Mouse (Mus musculus) brown adipose tissue, adult 24 weeks (tissue): ENCODE data around the gene Ntn5. TPM values are rescaled to one million over a fixed set of nuclear protein-coding genes. Genes with fewer than 3 reads are reported as not detected.

Source experiments
- H3K27ac ChIP-seq: fragments of 200-500 bp; replicated peaks from 2 replicates; pipeline ENCODE4 v1.5.1; 2012; ENCODE audit warnings: low read depth, mild to moderate bottlenecking, low read length
- H3K4me1 ChIP-seq: fragments of 200-500 bp; 2 replicates; pipeline ENCODE4 v1.6.1; 2012; ENCODE audit warnings: low read length, mixed read lengths; ENCODE audit not compliant: control insufficient read depth, insufficient read depth, insufficient read length
- H3K4me3 ChIP-seq: fragments of 200-500 bp; 2 replicates; pipeline ENCODE4 v1.5.1; 2012; ENCODE audit warnings: low read depth, mild to moderate bottlenecking, low read length, moderate library complexity; ENCODE audit not compliant: insufficient read depth
- polyA plus RNA-seq: library from polyadenylated mRNA; stranded (reverse); fragments of >200 nt; gene quantifications from 2 replicates; pipeline ENCODE4 v1.2.4, GENCODE M21; 2012; ENCODE audit not compliant: missing spikeins, insufficient read depth, insufficient read length

The Ntn5 gene
- polyA plus RNA-seq, 1 experiment, result not detected

- Histone ChIP-seq H3K4me3 (peak overlapping the region; percentile 85), H3K27ac (peak overlapping the region; percentile 69), H3K4me1 (peaks cover 16% of the 10 kb centered on the region)
Observed at GRCm38 (mm10) chr7:45718331-45718730, 34.5 kb downstream of the Ntn5 start.

GRCm38 (mm10) chr7:45719180-45719579, 35.4 kb downstream of the Ntn5 start:
- H3K27ac ChIP-seq, result no peak overlapping the region
- H3K4me1 ChIP-seq, result peaks cover 14% of the 10 kb centered on the region
- peak overlapping the region; percentile 85; the same call in 1 of the 2 replicates for H3K4me3 ChIP-seq

GRCm38 (mm10) chr7:45719738-45720412, 36.1 kb downstream of the Ntn5 start:
- Histone ChIP-seq H3K4me1 (peaks cover 14% of the 10 kb centered on the region), H3K4me3 (no peak overlapping the region), H3K27ac (no peak overlapping the region)

- H3K4me1 ChIP-seq, result peaks cover 11% of the 10 kb centered on the region
- H3K4me3 ChIP-seq, result no peak within 1 kb of the TSS
- H3K27ac ChIP-seq, result no peak within 1 kb of the TSS
Observed at GRCm38 (mm10) chr7:45720413-45721233, 36.8 kb downstream of the Ntn5 start, which contains the start of gene Fam83e. Gene Fam83e, plus strand, starts transcription at chr7:45721212.

GRCm38 (mm10) chr7:45721234-45721571, 37.4 kb downstream of the Ntn5 start:
- no peak overlapping the region for H3K4me3 ChIP-seq
- peaks cover 7% of the 10 kb centered on the region for H3K4me1 ChIP-seq
- no peak overlapping the region for H3K27ac ChIP-seq

- Histone ChIP-seq H3K4me1 (peaks cover 3% of the 10 kb centered on the region; the same call in 1 of the 2 replicates), H3K27ac (no peak overlapping the region), H3K4me3 (no peak overlapping the region)
Observed at GRCm38 (mm10) chr7:45721642-45722347, 38.0 kb downstream of the Ntn5 start.

GRCm38 (mm10) chr7:45722348-45722713, 38.5 kb downstream of the Ntn5 start:
- no peak overlapping the region for H3K4me3 ChIP-seq
- H3K4me1 ChIP-seq, result peaks cover 3% of the 10 kb centered on the region; the same call in 1 of the 2 replicates
- no peak overlapping the region for H3K27ac ChIP-seq

GRCm38 (mm10) chr7:45723301-45723700, 39.5 kb downstream of the Ntn5 start:
- H3K27ac ChIP-seq, result no peak overlapping the region
- H3K4me1 ChIP-seq, result peaks cover 3% of the 10 kb centered on the region; the same call in 1 of the 2 replicates

GRCm38 (mm10) chr7:45723781-45724180, 40.0 kb downstream of the Ntn5 start:
- Histone ChIP-seq H3K4me1 (peaks cover 2% of the 10 kb centered on the region; the same call in 1 of the 2 replicates), H3K27ac (no peak overlapping the region)

More at GRCm38 (mm10) chr7:45723301-45723700, 39.5 kb downstream of the Ntn5 start:
- H3K4me3 ChIP-seq, result no peak overlapping the region

GRCm38 (mm10) chr7:45725151-45725550, 41.3 kb downstream of the Ntn5 start:
- Histone ChIP-seq H3K27ac (no peak overlapping the region), H3K4me3 (no peak overlapping the region)

More at GRCm38 (mm10) chr7:45723781-45724180, 40.0 kb downstream of the Ntn5 start:
- no peak overlapping the region for H3K4me3 ChIP-seq

GRCm38 (mm10) chr7:45725713-45726112, 41.9 kb downstream of the Ntn5 start, which contains the start of gene Spaca4:
Gene Spaca4, minus strand, starts transcription at chr7:45725813.
- H3K27ac ChIP-seq, result no peak within 1 kb of the TSS
- H3K4me3 ChIP-seq, result no peak within 1 kb of the TSS
- no peaks in the 10 kb centered on the region for H3K4me1 ChIP-seq

More at GRCm38 (mm10) chr7:45725151-45725550, 41.3 kb downstream of the Ntn5 start:
- H3K4me1 ChIP-seq, result no peaks in the 10 kb centered on the region

- Histone ChIP-seq H3K4me1 (peaks cover 4% of the 10 kb centered on the region), H3K4me3 (no peak overlapping the region), H3K27ac (no peak overlapping the region)
Observed at GRCm38 (mm10) chr7:45726419-45726818, 42.6 kb downstream of the Ntn5 start.

GRCm38 (mm10) chr7:45727625-45728024, 43.8 kb downstream of the Ntn5 start:
- H3K27ac ChIP-seq, result no peak overlapping the region
- H3K4me3 ChIP-seq, result no peak overlapping the region
- H3K4me1 ChIP-seq, result peaks cover 4% of the 10 kb centered on the region

GRCm38 (mm10) chr7:45730727-45731431, 47.1 kb downstream of the Ntn5 start:
- Histone ChIP-seq H3K27ac (no peak overlapping the region), H3K4me3 (no peak overlapping the region), H3K4me1 (peaks cover 4% of the 10 kb centered on the region)
